In genomic region chr5:116208741-116209368, GRCm38 (mm10) we compare ENCODE assay signal across 9 mouse cellular contexts.
DNase-seq lines count a peak whose midpoint lies in the region; ATAC-seq lines count a peak whose summit lies in the region.
"Had no signal": no experiment of that assay in that cellular context is flagged by ENCODE, and none has a peak within 500 bp of the region (broad histone marks: within the 10 kb centered on the region; RNA-seq: fewer than 3 reads in every experiment).

No protein-coding gene starts in this region.

- no peak overlapping the region; the same call in 1 of the 2 replicates for H3K9ac ChIP-seq in forebrain, embryonic 14.5 days (ENCODE audit: low read length)
- no peak overlapping the region for H3K9ac ChIP-seq in neural tube, embryonic 14.5 days (replicated peaks; ENCODE audit: low read depth, low read length)

- no peaks in the 10 kb centered on the region for H3K9me3 ChIP-seq in forebrain, embryonic 14.5 days (replicated peaks; ENCODE audit: control insufficient read depth, low read length)
- H3K9me3 ChIP-seq in neural tube, embryonic 14.5 days (ENCODE audit: control insufficient read depth, low read length): no peaks in the 10 kb centered on the region
- no peaks in the 10 kb centered on the region for H3K9me3 ChIP-seq in heart, embryonic 10.5 days

- 6% methylated on average over 16 of the region's 16 CpGs for WGBS in forebrain, embryonic 14.5 days
- WGBS in neural tube, embryonic 14.5 days: 11% methylated on average over 16 of the region's 16 CpGs
- WGBS in heart, embryonic 10.5 days: 61% methylated on average over 16 of the region's 16 CpGs

- no peaks in the 10 kb centered on the region for H3K36me3 ChIP-seq in forebrain, embryonic 14.5 days (ENCODE audit: control insufficient read depth, insufficient read depth, low read length)
- no peaks in the 10 kb centered on the region for H3K36me3 ChIP-seq in neural tube, embryonic 14.5 days (ENCODE audit: control insufficient read depth, insufficient read depth, low read length)
- no peaks in the 10 kb centered on the region for H3K36me3 ChIP-seq in heart, embryonic 10.5 days

- H3K4me3 ChIP-seq in forebrain, embryonic 14.5 days (ENCODE audit: low read depth, low read length): no peak overlapping the region
- H3K4me3 ChIP-seq in neural tube, embryonic 14.5 days (ENCODE audit: low read depth, low read length): no peak overlapping the region
- no peak overlapping the region for H3K4me3 ChIP-seq in heart, embryonic 10.5 days

- peak; percentile 56 for DNase-seq in embryo, embryonic 11 days
- DNase-seq in forebrain, embryonic 14.5 days (ENCODE audit: low spot score): peak; percentile 95
- peak; percentile 21 to 46 for DNase-seq in layer of hippocampus, postnatal 36 days
- no peak for DNase-seq in urinary bladder, postnatal 36 days (ENCODE audit: low spot score in 2 of 2)
- no peak for DNase-seq in cerebellum, adult 8-10 months
- no peak for DNase-seq in heart, embryonic 10.5 days (ENCODE audit: low spot score)
- DNase-seq in thymus, postnatal 4 days: no peak

- peak; percentile 85 for ATAC-seq in forebrain, embryonic 14.5 days
- ATAC-seq in neural tube, embryonic 14.5 days (ENCODE audit: low read depth): peak; percentile 77

- no peaks in the 10 kb centered on the region for H3K27me3 ChIP-seq in forebrain, embryonic 14.5 days (replicated peaks; ENCODE audit: control insufficient read depth, insufficient read depth, low read length)
- no peaks in the 10 kb centered on the region for H3K27me3 ChIP-seq in neural tube, embryonic 14.5 days (ENCODE audit: control insufficient read depth, insufficient read depth, low read length)
- H3K27me3 ChIP-seq in heart, embryonic 10.5 days (ENCODE audit: insufficient read depth, poor library complexity, severe bottlenecking): 0 out of 2 replicates have a peak, but pooled peaks cover 5% of the 10 kb centered on the region

- peaks cover 13% of the 10 kb centered on the region; the same call in 1 of the 2 replicates for H3K4me1 ChIP-seq in forebrain, embryonic 14.5 days (ENCODE audit: control insufficient read depth, insufficient read depth, low read length)
- H3K4me1 ChIP-seq in neural tube, embryonic 14.5 days (ENCODE audit: control insufficient read depth, insufficient read depth, low read length): peaks cover 9% of the 10 kb centered on the region; the same call in 1 of the 2 replicates
- peaks cover 10% of the 10 kb centered on the region for H3K4me1 ChIP-seq in heart, embryonic 10.5 days

- peak overlapping the region; percentile 32 for H3K4me2 ChIP-seq in forebrain, embryonic 14.5 days (ENCODE audit: low read length)
- H3K4me2 ChIP-seq in neural tube, embryonic 14.5 days (ENCODE audit: low read depth, low read length): 0 out of 2 replicates have a peak overlapping the region, but pooled peaks have one; percentile 2
- H3K4me2 ChIP-seq: liver, embryonic 11.5 days had no signal

- H3K27ac ChIP-seq in forebrain, embryonic 14.5 days (ENCODE audit: low read depth, low read length): peak overlapping the region; percentile 82
- H3K27ac ChIP-seq in neural tube, embryonic 14.5 days (ENCODE audit: low read depth, low read length): peak overlapping the region; percentile 34
- no peak overlapping the region for H3K27ac ChIP-seq in heart, embryonic 10.5 days

Comparison
In these comparisons a context has a peak if more than half of its experiments do, and no peak if none do; other contexts are left out.
1. DNase-seq: peak in embryo, embryonic 11 days (single experiment), forebrain, embryonic 14.5 days (single experiment) and layer of hippocampus, postnatal 36 days (2 of 2); none in urinary bladder, postnatal 36 days (0 of 2), cerebellum, adult 8-10 months (single experiment), heart, embryonic 10.5 days (single experiment) and thymus, postnatal 4 days (single experiment).